Mouse (Mus musculus) C2C12 (cell line): ENCODE measurements around the gene Cluh. TPM values are rescaled to one million over a fixed set of nuclear protein-coding genes. Genes with fewer than 3 reads are reported as not detected.

Source experiments
- H3K27me3 ChIP-seq: one replicate; pipeline ENCODE4 v1.6.1; 2011; ENCODE audit not compliant: control insufficient read depth, insufficient read depth, insufficient read length
- H3K36me3 ChIP-seq: one replicate; pipeline ENCODE4 v1.6.1; 2011; ENCODE audit not compliant: control insufficient read depth, insufficient read depth
- H3K4me3 ChIP-seq: one replicate; pipeline ENCODE4 v1.5.1; 2011; ENCODE audit warnings: mild to moderate bottlenecking, control low read depth; ENCODE audit not compliant: poor library complexity, insufficient read depth, severe bottlenecking
- H3K79me2 ChIP-seq: one replicate; pipeline ENCODE4 v1.6.1; 2011; ENCODE audit not compliant: control insufficient read depth, insufficient read depth
- H3K79me3 ChIP-seq: one replicate; pipeline ENCODE4 v1.6.1; 2011; ENCODE audit warnings: low read depth, control low read depth
- H3ac ChIP-seq: one replicate; pipeline ENCODE3; 2011; ENCODE audit warnings: low read depth; ENCODE audit not compliant: control insufficient read depth, insufficient read length
- CEBPB ChIP-seq: IDR thresholded peaks from one replicate; pipeline ENCODE4 v1.6.1; 2011; ENCODE audit warnings: low read depth, mild to moderate bottlenecking, control low read depth, moderate library complexity
- CTCF ChIP-seq: IDR thresholded peaks from one replicate; pipeline ENCODE4 v1.5.1; 2011; ENCODE audit not compliant: control insufficient read depth, insufficient read depth, insufficient read length
- FOSL1 ChIP-seq: IDR thresholded peaks from one replicate; pipeline ENCODE4 v1.8.0; 2011; ENCODE audit warnings: mild to moderate bottlenecking, low read length; ENCODE audit not compliant: poor library complexity, insufficient read depth, severe bottlenecking
- MAX ChIP-seq: IDR thresholded peaks from one replicate; pipeline ENCODE4 v1.6.1; 2011; ENCODE audit warnings: mild to moderate bottlenecking, control low read depth
- MYOD1 ChIP-seq: IDR thresholded peaks from one replicate; pipeline ENCODE4 v1.6.1; 2011; ENCODE audit warnings: low read depth; ENCODE audit not compliant: control insufficient read depth, insufficient read length
- MYOG ChIP-seq: IDR thresholded peaks from one replicate; pipeline ENCODE4 v1.6.1; 2011; ENCODE audit not compliant: control insufficient read depth, insufficient read length; ENCODE audit errors: extremely low read depth
- USF1 ChIP-seq: IDR thresholded peaks from one replicate; pipeline ENCODE4 v1.6.1; 2011; ENCODE audit warnings: low read depth, mild to moderate bottlenecking, control low read depth, moderate library complexity
- polyA plus RNA-seq: library from polyadenylated mRNA; unstranded; fragments of >200 nt; fragmentation: generic; extraction: Trizol; gene quantifications from one replicate; pipeline ENCODE4 v1.2.1, GENCODE M21; 2012; ENCODE audit warnings: missing spikeins

Cluh gene
- polyA plus RNA-seq, 1 experiment, result 61.1 TPM

- Histone ChIP-seq H3K79me3 (peaks cover 7% of the 10 kb centered on the region), H3K27me3 (no peaks in the 10 kb centered on the region), H3ac (no peak overlapping the region), H3K36me3 (peaks cover 95% of the 10 kb centered on the region), H3K4me3 (no peak overlapping the region), H3K79me2 (peaks cover 25% of the 10 kb centered on the region)
- TF ChIP-seq MYOG, result no peak
These were observed 12.3 kb downstream of the Cluh start for GRCm38 (mm10) chr11:74661641-74662040.

GRCm38 (mm10) chr11:74662221-74662620, 12.9 kb downstream of the Cluh start:
- Histone ChIP-seq H3K79me3 (peaks cover 1% of the 10 kb centered on the region), H3K4me3 (no peak overlapping the region), H3K79me2 (peaks cover 19% of the 10 kb centered on the region), H3K36me3 (peaks cover 95% of the 10 kb centered on the region), H3K27me3 (no peaks in the 10 kb centered on the region), H3ac (no peak overlapping the region)
- TF ChIP-seq USF1, result no peak
- TF ChIP-seq CTCF, result no peak
- TF ChIP-seq MYOG, result no peak
- no peak for TF ChIP-seq CEBPB

GRCm38 (mm10) chr11:74664279-74664678, 15.0 kb downstream of the Cluh start:
- H3ac ChIP-seq, result no peak overlapping the region
- H3K27me3 ChIP-seq, result no peaks in the 10 kb centered on the region
- peaks cover 95% of the 10 kb centered on the region for H3K36me3 ChIP-seq
- H3K79me2 ChIP-seq, result peaks cover 12% of the 10 kb centered on the region
- H3K4me3 ChIP-seq, result no peak overlapping the region
- H3K79me3 ChIP-seq, result no peaks in the 10 kb centered on the region
- TF ChIP-seq MYOG, result no peak
- TF ChIP-seq CTCF, result no peak
- no peak for TF ChIP-seq MYOD1
- TF ChIP-seq USF1, result no peak
- no peak for TF ChIP-seq MAX
- no peak for TF ChIP-seq FOSL1

GRCm38 (mm10) chr11:74664906-74665305, 15.6 kb downstream of the Cluh start:
- peaks cover 95% of the 10 kb centered on the region for H3K36me3 ChIP-seq
- H3ac ChIP-seq, result no peak overlapping the region
- H3K79me3 ChIP-seq, result no peaks in the 10 kb centered on the region
- no peaks in the 10 kb centered on the region for H3K27me3 ChIP-seq
- no peak overlapping the region for H3K4me3 ChIP-seq
- peaks cover 12% of the 10 kb centered on the region for H3K79me2 ChIP-seq
- TF ChIP-seq CEBPB (no peak), FOSL1 (no peak), USF1 (no peak), CTCF (no peak), MYOD1 (no peak)

GRCm38 (mm10) chr11:74665631-74666283, 16.5 kb downstream of the Cluh start:
- no peak overlapping the region for H3K4me3 ChIP-seq
- H3K36me3 ChIP-seq, result peaks cover 87% of the 10 kb centered on the region
- H3K79me2 ChIP-seq, result peaks cover 12% of the 10 kb centered on the region
- H3K79me3 ChIP-seq, result no peaks in the 10 kb centered on the region
- no peak for TF ChIP-seq MYOG
- no peak for TF ChIP-seq MAX
- TF ChIP-seq MYOD1, result no peak
- no peak for TF ChIP-seq USF1
- TF ChIP-seq CTCF, result no peak
- no peak for TF ChIP-seq CEBPB
- TF ChIP-seq FOSL1, result no peak
- H3ac ChIP-seq, result no peak overlapping the region
- H3K27me3 ChIP-seq, result no peaks in the 10 kb centered on the region

- Histone ChIP-seq H3K4me3 (no peak overlapping the region), H3K27me3 (no peaks in the 10 kb centered on the region), H3K36me3 (peaks cover 83% of the 10 kb centered on the region), H3K79me2 (peaks cover 10% of the 10 kb centered on the region), H3K79me3 (no peaks in the 10 kb centered on the region), H3ac (no peak overlapping the region)
- no peak for TF ChIP-seq MYOG
- TF ChIP-seq CTCF, result no peak
- TF ChIP-seq CEBPB, result no peak
- no peak for TF ChIP-seq MAX
- no peak for TF ChIP-seq MYOD1
- no peak for TF ChIP-seq FOSL1
- no peak for TF ChIP-seq USF1
These were observed 17.0 kb downstream of the Cluh start for GRCm38 (mm10) chr11:74666284-74666652.
